Mouse (Mus musculus) c-Kit-positive CD71-positive TER-119-positive erythroid progenitor cells, embryonic 14.5 days (primary cell): ENCODE data around the gene Olfr1188.
"Not testable (repeated sequence)": the region's sequence is repeated elsewhere in the genome, so short reads cannot be mapped to it uniquely, and the experiment has no call there.

Experiments used
- DNase-seq: peaks from one replicate; pipeline ENCODE4 v3.0.0-alpha.2; 2013; ENCODE audit warnings: low spot score

The Olfr1188 gene

DNA sequence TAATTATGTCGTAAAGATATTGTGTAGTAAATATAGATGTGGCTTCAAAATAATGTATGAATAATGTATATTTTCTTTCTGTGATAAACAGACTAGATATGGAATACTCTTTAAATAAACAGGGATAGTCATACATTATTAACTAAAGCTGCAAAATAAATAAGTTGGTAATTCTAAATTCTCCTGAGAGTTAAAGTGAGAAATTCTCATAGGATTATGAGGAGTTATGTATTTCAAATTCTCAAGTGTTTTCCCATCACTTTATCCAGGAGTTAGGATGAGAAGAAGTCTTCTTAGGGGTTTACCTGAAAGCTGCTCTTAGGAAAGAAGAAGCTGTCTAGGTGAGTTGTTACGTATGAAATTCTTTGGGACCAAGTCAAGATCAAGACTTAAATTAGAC lies at the start of gene Olfr1188:
Gene Olfr1188 (plus strand): TSS at position 301 of the 400 bp plus-strand sequence.
- DNase-seq: no peak

DNA sequence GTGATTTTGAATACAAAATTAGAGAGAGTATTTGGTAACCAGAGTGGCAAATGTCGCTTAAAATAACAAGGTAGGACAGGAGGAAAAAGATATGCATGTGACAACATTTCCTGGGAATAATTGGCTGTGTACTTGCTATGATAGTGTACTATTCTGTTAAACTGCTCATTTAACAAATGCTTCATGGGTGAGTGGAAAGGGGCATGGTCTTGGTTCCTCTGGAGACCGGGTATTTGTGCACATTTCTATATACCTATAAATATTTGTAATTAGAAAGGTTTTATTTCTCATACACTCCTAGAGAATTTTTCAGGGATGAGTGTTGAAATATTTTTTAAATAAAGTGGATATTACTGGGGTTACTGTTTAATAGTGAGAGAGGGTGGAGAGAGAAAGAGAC lies 38.5 kb upstream of the Olfr1188 start, which contains the start of gene Olfr1186:
Gene Olfr1186 (plus strand): TSS at position 301 of the 400 bp plus-strand sequence.
- DNase-seq: no peak

DNA sequence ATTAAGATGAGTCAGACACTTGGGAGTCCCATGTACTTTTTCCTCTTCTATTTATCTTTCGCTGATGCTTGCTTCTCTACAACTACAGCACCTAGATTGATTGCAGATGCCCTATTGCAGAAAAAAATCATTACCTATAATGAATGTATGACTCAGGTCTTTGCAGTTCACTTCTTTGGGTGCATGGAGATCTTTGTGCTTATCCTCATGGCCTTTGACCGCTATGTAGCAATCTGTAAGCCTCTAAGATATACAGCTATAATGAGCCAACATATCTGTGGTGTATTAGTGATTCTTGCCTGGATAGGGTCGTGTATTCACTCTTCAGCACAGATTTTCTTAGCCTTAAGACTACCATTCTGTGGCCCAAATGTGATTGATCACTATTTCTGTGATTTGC lies 31.0 kb upstream of the Olfr1188 start:
- no peak for DNase-seq

DNA sequence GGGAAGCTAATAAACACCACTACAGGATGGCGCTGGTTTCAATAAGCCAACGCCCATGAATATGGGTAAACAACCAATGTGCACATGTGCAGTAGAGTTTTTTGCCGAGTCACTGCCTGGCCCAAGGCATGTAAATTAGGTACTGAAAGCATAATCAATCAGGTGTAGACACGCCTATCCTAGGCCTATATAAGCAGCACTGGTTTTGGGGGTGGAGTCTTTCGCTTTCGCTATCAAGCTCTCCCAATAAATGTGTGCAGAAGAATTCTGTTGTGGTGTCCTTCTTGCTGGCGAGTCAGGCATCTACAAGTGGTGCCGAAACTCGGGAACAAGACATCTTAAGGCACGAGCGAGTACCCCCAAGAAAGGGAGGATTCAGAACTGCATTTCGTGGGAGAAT lies 16.0 kb downstream of the Olfr1188 start:
- DNase-seq: not testable (repeated sequence)

DNA sequence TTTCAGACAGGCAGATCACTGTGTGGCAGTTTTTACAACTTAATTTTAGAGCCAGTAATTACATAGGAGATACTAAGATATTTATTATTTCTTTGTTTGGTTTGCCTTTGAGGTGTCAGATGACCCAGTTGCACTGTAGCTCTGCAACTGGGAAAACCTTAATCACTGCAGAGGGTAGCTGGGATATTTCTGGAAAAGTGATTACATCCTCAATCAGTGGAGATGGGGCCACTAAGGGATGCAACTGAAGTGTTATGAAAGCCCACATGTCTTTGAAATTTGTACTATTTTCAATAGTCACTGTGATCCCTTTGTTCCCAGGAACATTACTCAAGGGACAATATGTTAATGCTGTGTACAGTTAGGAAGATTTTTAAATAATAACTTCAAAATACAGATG lies 29.4 kb downstream of the Olfr1188 start, which contains the start of gene Olfr1189:
Gene Olfr1189 (plus strand): TSS at position 301 of the 400 bp plus-strand sequence.
- no peak for DNase-seq
